Mouse (Mus musculus) lung, embryonic 15.5 days (tissue): ENCODE data around the gene Anks1b. TPM values are rescaled to one million over a fixed set of nuclear protein-coding genes. Genes with fewer than 3 reads are reported as not detected.

Experiments
- ATAC-seq: fragments of 200-750 bp; cut with Nextera tagmentation; 2 replicates; pipeline ENCODE4 v1.8.0; 2017; ENCODE audit warnings: moderate number of reproducible peaks, borderline replicate concordance; ENCODE audit not compliant: low FRiP score, low TSS enrichment; ENCODE audit errors: extremely low read depth
- H3K27ac ChIP-seq: fragments of 300-500 bp; sonication (generic); 2 replicates; pipeline ENCODE4 v1.5.1; 2015; ENCODE audit warnings: moderate library complexity, mild to moderate bottlenecking, inconsistent platforms
- H3K27me3 ChIP-seq: fragments of 300-500 bp; sonication (generic); 2 replicates; pipeline ENCODE4 v1.6.1; 2015; ENCODE audit warnings: inconsistent platforms
- H3K36me3 ChIP-seq: fragments of 300-500 bp; sonication (generic); 2 replicates; pipeline ENCODE4 v1.6.1; 2015; ENCODE audit warnings: inconsistent platforms
- H3K4me1 ChIP-seq: fragments of 300-500 bp; sonication (generic); 2 replicates; pipeline ENCODE4 v1.6.1; 2015; ENCODE audit warnings: inconsistent platforms
- H3K4me2 ChIP-seq: fragments of 300-500 bp; sonication (generic); 2 replicates; pipeline ENCODE4 v1.6.1; 2015; ENCODE audit warnings: inconsistent platforms, mild to moderate bottlenecking, moderate library complexity
- H3K4me3 ChIP-seq: fragments of 300-500 bp; sonication (generic); 2 replicates; pipeline ENCODE4 v1.5.1; 2015; ENCODE audit warnings: mild to moderate bottlenecking, inconsistent platforms
- H3K9ac ChIP-seq: fragments of 300-500 bp; sonication (generic); 2 replicates; pipeline ENCODE4 v1.6.1; 2015; ENCODE audit warnings: inconsistent platforms
- H3K9me3 ChIP-seq: fragments of 300-500 bp; sonication (generic); 2 replicates; pipeline ENCODE4 v1.6.1; 2016; ENCODE audit warnings: inconsistent platforms
- WGBS: fragments of 180-500 bp; shearing (Covaris S2); methylation state at CpG from one replicate; pipeline ENCODE4 v1.1.7; 2015; 5-methylcytosine and 5-hydroxymethylcytosine counted together
- polyA plus RNA-seq: library from polyadenylated mRNA; unstranded; fragments of >200 nt; fragmentation: Nextera tagmentation; extraction: Ambion mirVana; gene quantifications from 2 replicates; pipeline ENCODE4 v1.2.1, GENCODE M21; 2015

Gene Anks1b
- polyA plus RNA-seq, 1 experiment from 2014 or later = 0.47 TPM

- Histone ChIP-seq H3K27ac (no peak overlapping the region), H3K27me3 (peaks cover 4% of the 10 kb centered on the region; the same call in 1 of the 2 replicates), H3K4me1 (peaks cover 5% of the 10 kb centered on the region; the same call in 1 of the 2 replicates), H3K4me3 (peak overlapping the region; percentile 7; the same call in 1 of the 2 replicates), H3K9ac (no peak overlapping the region), H3K9me3 (no peaks in the 10 kb centered on the region), H3K4me2 (peak overlapping the region; percentile 52), H3K36me3 (no peaks in the 10 kb centered on the region)
- 28% methylated on average over 22 of the region's 22 CpGs for WGBS
- ATAC-seq = peak; percentile 39
These were observed 855.4 kb downstream of the Anks1b start for GRCm38 (mm10) chr10:90728401-90729358.

GRCm38 (mm10) chr10:90729527-90729926 is 856.2 kb downstream of the Anks1b start:
- Histone ChIP-seq H3K27me3 (peaks cover 4% of the 10 kb centered on the region; the same call in 1 of the 2 replicates), H3K9me3 (no peaks in the 10 kb centered on the region), H3K4me3 (no peak overlapping the region), H3K4me1 (peaks cover 5% of the 10 kb centered on the region; the same call in 1 of the 2 replicates), H3K27ac (no peak overlapping the region), H3K4me2 (no peak overlapping the region), H3K36me3 (no peaks in the 10 kb centered on the region), H3K9ac (no peak overlapping the region)
- WGBS = 43% methylated on average over 10 of the region's 10 CpGs
- ATAC-seq = no peak

GRCm38 (mm10) chr10:90732823-90733222 is 859.5 kb downstream of the Anks1b start:
- Histone ChIP-seq H3K27ac (no peak overlapping the region), H3K4me1 (peaks cover 5% of the 10 kb centered on the region; the same call in 1 of the 2 replicates), H3K4me3 (no peak overlapping the region), H3K9ac (no peak overlapping the region), H3K36me3 (no peaks in the 10 kb centered on the region), H3K9me3 (no peaks in the 10 kb centered on the region), H3K27me3 (peaks cover 4% of the 10 kb centered on the region; the same call in 1 of the 2 replicates), H3K4me2 (no peak overlapping the region)
- 52% methylated on average over 4 of the region's 4 CpGs for WGBS
- ATAC-seq = no peak

- no peak for ATAC-seq
- Histone ChIP-seq H3K9me3 (no peaks in the 10 kb centered on the region), H3K36me3 (no peaks in the 10 kb centered on the region), H3K4me2 (no peak overlapping the region), H3K4me3 (no peak overlapping the region), H3K27me3 (peaks cover under 1% of the 10 kb centered on the region; the same call in 1 of the 2 replicates), H3K9ac (no peak overlapping the region), H3K27ac (no peak overlapping the region), H3K4me1 (peaks cover under 1% of the 10 kb centered on the region; the same call in 1 of the 2 replicates)
- 28% methylated on average over 5 of the region's 5 CpGs for WGBS
These were observed 860.3 kb downstream of the Anks1b start for GRCm38 (mm10) chr10:90733632-90734031.

GRCm38 (mm10) chr10:90738475-90738874 is 865.2 kb downstream of the Anks1b start:
- Histone ChIP-seq H3K9me3 (no peaks in the 10 kb centered on the region), H3K27ac (no peak overlapping the region), H3K4me3 (no peak overlapping the region), H3K9ac (no peak overlapping the region), H3K36me3 (no peaks in the 10 kb centered on the region), H3K4me1 (no peaks in the 10 kb centered on the region), H3K27me3 (no peaks in the 10 kb centered on the region), H3K4me2 (no peak overlapping the region)
- 63% methylated on average over 2 of the region's 2 CpGs for WGBS
- ATAC-seq = no peak

GRCm38 (mm10) chr10:90740956-90741355 is 867.6 kb downstream of the Anks1b start:
- Histone ChIP-seq H3K4me1 (no peaks in the 10 kb centered on the region), H3K9me3 (no peaks in the 10 kb centered on the region), H3K9ac (no peak overlapping the region), H3K27me3 (no peaks in the 10 kb centered on the region), H3K4me2 (no peak overlapping the region), H3K27ac (no peak overlapping the region), H3K36me3 (no peaks in the 10 kb centered on the region), H3K4me3 (no peak overlapping the region)
- no peak for ATAC-seq
- 84% methylated on average over 5 of the region's 5 CpGs for WGBS

- Histone ChIP-seq H3K4me3 (no peak overlapping the region), H3K9ac (no peak overlapping the region), H3K27me3 (no peaks in the 10 kb centered on the region), H3K4me2 (no peak overlapping the region), H3K9me3 (no peaks in the 10 kb centered on the region), H3K27ac (no peak overlapping the region), H3K36me3 (no peaks in the 10 kb centered on the region), H3K4me1 (no peaks in the 10 kb centered on the region)
- no peak for ATAC-seq
- 54% methylated on average over 5 of the region's 5 CpGs for WGBS
These were observed 878.6 kb downstream of the Anks1b start for GRCm38 (mm10) chr10:90751889-90752288.

GRCm38 (mm10) chr10:90753106-90753505 is 879.8 kb downstream of the Anks1b start:
- WGBS = 52% methylated on average over 9 of the region's 9 CpGs
- H3K36me3 ChIP-seq = no peaks in the 10 kb centered on the region
- H3K4me1 ChIP-seq = no peaks in the 10 kb centered on the region
- H3K27me3 ChIP-seq = no peaks in the 10 kb centered on the region
- no peak overlapping the region for H3K27ac ChIP-seq
- H3K4me2 ChIP-seq = no peak overlapping the region
- no peak overlapping the region for H3K9ac ChIP-seq
- ATAC-seq = no peak
- no peak overlapping the region for H3K4me3 ChIP-seq
- no peaks in the 10 kb centered on the region for H3K9me3 ChIP-seq

GRCm38 (mm10) chr10:90757773-90758172 is 884.5 kb downstream of the Anks1b start:
- H3K9ac ChIP-seq = no peak overlapping the region
- no peaks in the 10 kb centered on the region for H3K36me3 ChIP-seq
- no peak overlapping the region for H3K27ac ChIP-seq
- H3K4me3 ChIP-seq = no peak overlapping the region
- H3K4me2 ChIP-seq = no peak overlapping the region
- ATAC-seq = no peak
- no peaks in the 10 kb centered on the region for H3K9me3 ChIP-seq
- 75% methylated on average over 4 of the region's 4 CpGs for WGBS
- no peaks in the 10 kb centered on the region for H3K27me3 ChIP-seq
- no peaks in the 10 kb centered on the region for H3K4me1 ChIP-seq

- no peaks in the 10 kb centered on the region for H3K27me3 ChIP-seq
- ATAC-seq = no peak
- no peaks in the 10 kb centered on the region for H3K4me1 ChIP-seq
- H3K4me3 ChIP-seq = no peak overlapping the region
- no peak overlapping the region for H3K9ac ChIP-seq
- no peaks in the 10 kb centered on the region for H3K36me3 ChIP-seq
- no peak overlapping the region for H3K27ac ChIP-seq
- no peak overlapping the region for H3K4me2 ChIP-seq
- WGBS = 77% methylated on average over 5 of the region's 5 CpGs
- H3K9me3 ChIP-seq = no peaks in the 10 kb centered on the region
These were observed 886.6 kb downstream of the Anks1b start for GRCm38 (mm10) chr10:90759929-90760328.

- Histone ChIP-seq H3K27me3 (0 out of 2 replicates have a peak, but pooled peaks cover 2% of the 10 kb centered on the region), H3K9ac (no peak overlapping the region), H3K4me3 (no peak overlapping the region), H3K4me1 (no peaks in the 10 kb centered on the region), H3K27ac (no peak overlapping the region), H3K4me2 (no peak overlapping the region), H3K36me3 (no peaks in the 10 kb centered on the region), H3K9me3 (no peaks in the 10 kb centered on the region)
- WGBS = 52% methylated on average over 3 of the region's 3 CpGs
- ATAC-seq = no peak
These were observed 893.0 kb downstream of the Anks1b start for GRCm38 (mm10) chr10:90766261-90766660.

- H3K4me3 ChIP-seq = no peak overlapping the region
- H3K4me2 ChIP-seq = no peak overlapping the region
- H3K4me1 ChIP-seq = no peaks in the 10 kb centered on the region
- WGBS = 37% methylated on average over 11 of the region's 11 CpGs
- H3K27me3 ChIP-seq = 0 out of 2 replicates have a peak, but pooled peaks cover 6% of the 10 kb centered on the region
- no peak overlapping the region for H3K27ac ChIP-seq
- no peaks in the 10 kb centered on the region for H3K9me3 ChIP-seq
- H3K9ac ChIP-seq = no peak overlapping the region
- no peak for ATAC-seq
- no peaks in the 10 kb centered on the region for H3K36me3 ChIP-seq
These were observed 897.2 kb downstream of the Anks1b start for GRCm38 (mm10) chr10:90770403-90770955.
